Mouse (Mus musculus): ENCODE measurements around the gene Rpl35. TPM values are rescaled to one million over a fixed set of nuclear protein-coding genes. Genes with fewer than 3 reads are reported as not detected.

Gene Rpl35
- total and polyA plus RNA-seq, 2 experiments from 2014 or later = 128 to 660 TPM

- no peak overlapping the region for H3K4me2 ChIP-seq (ENCODE audit: low read depth)
- H3K9me3 ChIP-seq (ENCODE audit: low read length) = no peaks in the 10 kb centered on the region
- DNase-seq (no peak), ATAC-seq (no peak)
- H3K9ac ChIP-seq = no peak overlapping the region
- H3K4me3 ChIP-seq (ENCODE audit: low read depth, low read length) = no peak overlapping the region
- WGBS = 47% methylated on average over 2 of the region's 2 CpGs
- H3K36me3 ChIP-seq (ENCODE audit: insufficient read depth) = no peaks in the 10 kb centered on the region
- no peak for TF ChIP-seq CTCF (IDR thresholded peaks at IDR 0.05; ENCODE audit: low read depth)
- no peaks in the 10 kb centered on the region for H3K27me3 ChIP-seq (ENCODE audit: insufficient read depth, low read length)
- H3K27ac ChIP-seq (ENCODE audit: low read depth, low read length) = no peak overlapping the region
- H3K4me1 ChIP-seq (ENCODE audit: insufficient read depth) = no peaks in the 10 kb centered on the region
Measured at GRCm38 (mm10) chr2:38973223-38973622, 32.2 kb downstream of the Rpl35 start.

DNA sequence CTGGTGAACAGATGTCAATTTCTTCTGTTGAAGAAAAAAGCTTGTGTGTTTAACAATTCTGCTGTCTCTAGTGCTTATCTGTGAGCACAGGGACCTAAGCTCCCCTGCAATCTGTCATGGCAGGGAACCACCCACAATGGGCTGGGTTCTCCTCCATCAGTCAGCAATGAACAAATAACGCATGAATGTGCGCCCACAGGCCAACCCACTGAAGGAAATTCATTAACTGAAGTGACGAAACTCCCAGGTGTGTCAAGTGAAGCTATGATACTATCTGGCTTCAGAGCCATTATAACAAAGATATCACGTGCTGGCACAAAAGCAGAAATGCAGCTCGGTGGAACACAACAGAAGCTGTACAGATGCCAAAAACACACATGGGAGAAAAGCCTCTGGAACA, 35.4 kb downstream of the Rpl35 start:
- 80% methylated on average over 5 of the region's 5 CpGs for WGBS

GRCm38 (mm10) chr2:38969650-38970049, 35.8 kb downstream of the Rpl35 start:
- Histone ChIP-seq H3K27me3 (ENCODE audit: insufficient read depth, low read length) (no peaks in the 10 kb centered on the region), H3K4me1 (ENCODE audit: insufficient read depth) (no peaks in the 10 kb centered on the region), H3K36me3 (ENCODE audit: insufficient read depth) (no peaks in the 10 kb centered on the region), H3K9me3 (ENCODE audit: low read length) (no peaks in the 10 kb centered on the region), H3K4me2 (ENCODE audit: low read depth) (no peak overlapping the region), H3K27ac (ENCODE audit: low read depth, low read length) (no peak overlapping the region), H3K9ac (no peak overlapping the region), H3K4me3 (ENCODE audit: low read depth, low read length) (no peak overlapping the region)
- ATAC-seq = no peak
- DNase-seq = no peak
- 92% methylated on average over 2 of the region's 2 CpGs for WGBS
- no peak for TF ChIP-seq CTCF (IDR thresholded peaks at IDR 0.05; ENCODE audit: low read depth)

More for the DNA sequence above, 35.4 kb downstream of the Rpl35 start:
- H3K4me2 ChIP-seq (ENCODE audit: low read depth) = no peak overlapping the region
- no peak overlapping the region for H3K4me3 ChIP-seq (ENCODE audit: low read depth, low read length)
- no peaks in the 10 kb centered on the region for H3K36me3 ChIP-seq (ENCODE audit: insufficient read depth)
- no peak for ATAC-seq
- no peak for TF ChIP-seq CTCF (IDR thresholded peaks at IDR 0.05; ENCODE audit: low read depth)
- no peak overlapping the region for H3K27ac ChIP-seq (ENCODE audit: low read depth, low read length)
- H3K9ac ChIP-seq = no peak overlapping the region
- no peaks in the 10 kb centered on the region for H3K4me1 ChIP-seq (ENCODE audit: insufficient read depth)
- no peaks in the 10 kb centered on the region for H3K27me3 ChIP-seq (ENCODE audit: insufficient read depth, low read length)
- no peak for DNase-seq
- no peaks in the 10 kb centered on the region for H3K9me3 ChIP-seq (ENCODE audit: low read length)

GRCm38 (mm10) chr2:38964198-38964597, 41.2 kb downstream of the Rpl35 start:
- Histone ChIP-seq H3K9ac (no peak overlapping the region), H3K4me2 (ENCODE audit: low read depth) (no peak overlapping the region), H3K9me3 (ENCODE audit: low read length) (no peaks in the 10 kb centered on the region), H3K4me3 (ENCODE audit: low read depth, low read length) (no peak overlapping the region), H3K27ac (ENCODE audit: low read depth, low read length) (no peak overlapping the region), H3K36me3 (ENCODE audit: insufficient read depth) (no peaks in the 10 kb centered on the region), H3K27me3 (ENCODE audit: insufficient read depth, low read length) (no peaks in the 10 kb centered on the region), H3K4me1 (ENCODE audit: insufficient read depth) (no peaks in the 10 kb centered on the region)
- DNase-seq (no peak), ATAC-seq (no peak)
- TF ChIP-seq CTCF (IDR thresholded peaks at IDR 0.05; ENCODE audit: low read depth) = no peak
- WGBS = 50% methylated on average over 4 of the region's 4 CpGs

DNA sequence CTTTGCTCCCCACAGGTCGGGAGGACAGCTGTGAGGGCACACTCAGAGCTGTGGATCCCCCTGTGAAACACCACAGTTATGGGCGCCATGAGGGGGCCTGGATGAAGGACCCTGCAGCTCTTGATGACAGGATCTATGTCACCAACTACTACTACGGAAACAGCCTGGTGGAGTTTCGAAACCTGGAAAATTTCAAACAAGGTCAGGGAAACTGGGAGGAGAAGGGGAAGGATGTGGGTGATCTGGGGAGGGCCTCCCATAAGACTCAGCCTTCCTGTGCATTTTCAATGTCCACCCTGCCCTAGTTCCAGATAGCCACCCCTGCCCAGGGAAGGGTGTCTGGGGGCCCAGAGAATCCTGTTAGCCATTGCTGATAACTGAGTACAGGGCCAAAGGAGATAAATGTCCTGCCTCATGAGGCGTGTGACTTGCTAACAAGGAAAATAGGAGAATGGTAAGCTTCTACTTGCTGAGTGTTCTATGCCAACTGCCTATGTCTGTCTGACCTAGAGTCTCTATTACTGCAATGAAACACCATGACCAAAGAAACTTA, 47.7 kb downstream of the Rpl35 start:
- no peak for TF ChIP-seq CTCF (IDR thresholded peaks at IDR 0.05; ENCODE audit: low read depth)
- Histone ChIP-seq H3K4me3 (ENCODE audit: low read depth, low read length) (no peak overlapping the region), H3K36me3 (ENCODE audit: insufficient read depth) (no peaks in the 10 kb centered on the region), H3K27ac (ENCODE audit: low read depth, low read length) (no peak overlapping the region), H3K4me2 (ENCODE audit: low read depth) (no peak overlapping the region), H3K27me3 (ENCODE audit: insufficient read depth, low read length) (no peaks in the 10 kb centered on the region), H3K9me3 (ENCODE audit: low read length) (no peaks in the 10 kb centered on the region), H3K4me1 (ENCODE audit: insufficient read depth) (no peaks in the 10 kb centered on the region), H3K9ac (no peak overlapping the region)
- DNase-seq (no peak), ATAC-seq (no peak)
- WGBS = 92% methylated on average over 5 of the region's 5 CpGs

DNA sequence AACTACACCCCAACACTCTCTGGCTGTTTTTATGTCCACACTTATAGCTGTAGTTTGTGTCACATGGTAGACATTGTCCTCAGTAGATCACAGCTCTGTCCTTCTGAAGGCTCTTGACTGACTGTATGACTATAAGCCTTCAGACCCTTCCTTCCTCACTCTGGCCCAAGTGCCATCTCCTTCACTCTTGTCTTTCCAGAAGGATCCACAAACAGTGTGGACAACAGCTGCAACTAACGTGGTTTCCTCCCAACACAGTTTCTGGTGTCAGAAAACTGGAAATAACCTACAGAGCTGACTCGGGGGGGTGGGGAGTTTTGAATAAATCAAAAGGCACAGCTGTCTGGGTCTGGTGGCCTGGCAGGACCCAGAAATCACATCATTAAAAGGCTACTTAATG, 49.4 kb downstream of the Rpl35 start:
- H3K4me1 ChIP-seq (ENCODE audit: insufficient read depth) = no peaks in the 10 kb centered on the region
- H3K27ac ChIP-seq (ENCODE audit: low read depth, low read length) = no peak overlapping the region
- H3K4me2 ChIP-seq (ENCODE audit: low read depth) = no peak overlapping the region
- no peaks in the 10 kb centered on the region for H3K27me3 ChIP-seq (ENCODE audit: insufficient read depth, low read length)
- H3K9me3 ChIP-seq (ENCODE audit: low read length) = no peaks in the 10 kb centered on the region
- no peak for DNase-seq
- ATAC-seq = no peak
- no peak overlapping the region for H3K4me3 ChIP-seq (ENCODE audit: low read depth, low read length)
- TF ChIP-seq CTCF (IDR thresholded peaks at IDR 0.05; ENCODE audit: low read depth) = no peak
- WGBS = 69% methylated on average over 2 of the region's 2 CpGs
- no peak overlapping the region for H3K9ac ChIP-seq
- H3K36me3 ChIP-seq (ENCODE audit: insufficient read depth) = no peaks in the 10 kb centered on the region

DNA sequence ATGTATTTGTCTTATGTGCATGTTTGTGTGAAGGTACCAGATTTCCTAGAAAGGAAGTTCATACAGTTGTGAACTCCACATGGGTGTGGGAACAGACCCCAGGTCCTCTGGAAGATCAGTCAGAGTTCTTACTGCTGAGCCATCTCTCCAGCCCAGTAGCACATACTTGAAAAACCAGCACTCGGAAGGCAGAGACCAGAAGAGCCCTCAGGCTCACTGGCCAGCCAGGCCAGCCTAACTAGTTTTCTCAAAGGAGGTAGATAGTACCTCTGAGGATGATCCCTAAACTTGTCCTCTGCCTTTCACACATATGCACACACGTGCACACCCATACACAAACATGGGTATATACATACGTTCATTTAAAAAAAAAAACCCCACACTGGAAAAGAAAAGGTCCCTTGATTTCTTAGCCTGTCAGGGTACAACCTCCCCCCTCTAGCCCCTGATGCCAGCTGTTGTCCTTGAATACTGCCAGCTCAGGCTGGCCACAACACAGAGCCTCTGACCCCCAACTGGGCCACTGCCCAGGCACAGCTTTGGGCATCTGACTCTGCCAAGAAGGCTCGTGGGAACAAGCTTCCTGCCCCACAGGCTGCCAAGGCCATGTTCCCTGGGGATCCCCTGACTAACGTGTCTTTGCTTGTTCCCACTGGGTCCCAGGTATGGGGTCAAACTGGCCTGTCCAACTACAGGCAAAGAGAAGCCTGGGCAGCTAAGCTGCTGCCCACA, 52.1 kb downstream of the Rpl35 start:
- WGBS = 57% methylated on average over 5 of the region's 5 CpGs
- Histone ChIP-seq H3K9ac (no peak overlapping the region), H3K27ac (ENCODE audit: low read depth, low read length) (no peak overlapping the region), H3K27me3 (ENCODE audit: insufficient read depth, low read length) (no peaks in the 10 kb centered on the region), H3K4me1 (ENCODE audit: insufficient read depth) (peaks cover 6% of the 10 kb centered on the region; the same call in 1 of the 2 replicates), H3K9me3 (ENCODE audit: low read length) (no peaks in the 10 kb centered on the region), H3K4me2 (ENCODE audit: low read depth) (no peak overlapping the region), H3K4me3 (ENCODE audit: low read depth, low read length) (no peak overlapping the region), H3K36me3 (ENCODE audit: insufficient read depth) (no peaks in the 10 kb centered on the region)
- no peak for TF ChIP-seq CTCF (IDR thresholded peaks at IDR 0.05; ENCODE audit: low read depth)
- peak; percentile 55 for DNase-seq
- ATAC-seq = peak; percentile 49

Other genes starting within 250 kb of the Rpl35 start
- 2.1 and 4.6 TPM in 2 replicates for gene Nr6a1, start 77.9 kb downstream of the Rpl35 start, total RNA-seq (2014; rRNA removed)
- gene Nr6a1, start 77.9 kb downstream of the Rpl35 start, polyA plus RNA-seq (2015; fragmentation: Nextera tagmentation; extraction: Ambion mirVana) = 0.48 and 0.62 TPM in 2 replicates
- gene Olfml2a, start 73.6 kb downstream of the Rpl35 start, total RNA-seq (2014; rRNA removed) = 6.6 and 11.6 TPM in 2 replicates
- 2.8 and 3.2 TPM in 2 replicates for gene Olfml2a, start 73.6 kb downstream of the Rpl35 start, polyA plus RNA-seq (2015; fragmentation: Nextera tagmentation; extraction: Ambion mirVana)
- 0.43 and 1.4 TPM in 2 replicates for gene Wdr38, start 8.1 kb downstream of the Rpl35 start, total RNA-seq (2014; rRNA removed)
- gene Wdr38, start 8.1 kb downstream of the Rpl35 start, polyA plus RNA-seq (2015; fragmentation: Nextera tagmentation; extraction: Ambion mirVana) = 0.38 and 0.64 TPM in 2 replicates
- 80.0 and 92.4 TPM in 2 replicates for gene Arpc5l, start 276 bp downstream of the Rpl35 start, total RNA-seq (2014; rRNA removed)
- 167 and 170 TPM in 2 replicates for gene Arpc5l, start 276 bp downstream of the Rpl35 start, polyA plus RNA-seq (2015; fragmentation: Nextera tagmentation; extraction: Ambion mirVana)
- gene Golga1, start 59.9 kb upstream of the Rpl35 start, total RNA-seq (2014; rRNA removed) = 28.3 and 36.2 TPM in 2 replicates
- gene Golga1, start 59.9 kb upstream of the Rpl35 start, polyA plus RNA-seq (2015; fragmentation: Nextera tagmentation; extraction: Ambion mirVana) = 19.6 and 23.9 TPM in 2 replicates
- gene Scai, start 185.1 kb upstream of the Rpl35 start, total RNA-seq (2014; rRNA removed) = 61.3 and 68.6 TPM in 2 replicates
- gene Scai, start 185.1 kb upstream of the Rpl35 start, polyA plus RNA-seq (2015; fragmentation: Nextera tagmentation; extraction: Ambion mirVana) = 8.6 and 11.6 TPM in 2 replicates
- gene Ppp6c, start 220.8 kb upstream of the Rpl35 start, total RNA-seq (2014; rRNA removed) = 47.6 and 57.2 TPM in 2 replicates
- 51.1 and 54.5 TPM in 2 replicates for gene Ppp6c, start 220.8 kb upstream of the Rpl35 start, polyA plus RNA-seq (2015; fragmentation: Nextera tagmentation; extraction: Ambion mirVana)